Mouse (Mus musculus): ENCODE measurements around the gene Zcwpw1.

DNA sequence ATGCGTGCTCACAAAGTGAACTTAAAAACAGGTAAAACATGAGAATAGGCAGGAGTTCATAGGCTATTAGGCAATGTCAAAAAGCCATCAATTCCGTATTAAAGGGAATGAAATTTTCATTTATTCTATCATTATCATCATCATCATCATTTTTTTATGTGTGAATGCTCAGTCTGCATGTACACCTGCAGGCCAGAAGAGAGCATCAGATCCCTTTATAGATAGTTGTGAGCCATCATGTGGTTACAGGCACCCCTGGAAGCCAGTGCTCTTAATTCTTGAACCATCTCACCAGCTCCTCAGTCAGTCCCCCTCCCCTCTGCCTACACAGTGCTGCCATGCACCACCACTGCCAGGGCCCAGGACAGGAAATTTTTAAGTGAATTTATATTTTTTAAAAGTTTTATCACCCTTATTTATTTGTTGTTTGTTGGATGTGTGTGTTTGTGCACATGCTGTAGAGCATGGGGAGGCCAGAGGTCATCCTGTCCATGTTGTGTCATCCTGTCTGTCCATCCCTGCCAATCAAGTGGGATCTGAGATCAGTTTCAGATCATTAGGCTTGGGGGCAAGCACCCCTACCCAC is 1.4 kb downstream of the Zcwpw1 start:
- TF ChIP-seq EP300 (IDR thresholded peaks at IDR 0.05; ENCODE audit: low read depth in 1 of 2, low read length in 2 of 2), result no peak
- no peak for TF ChIP-seq SIN3A (IDR thresholded peaks at IDR 0.05; ENCODE audit: low read length)
- TF ChIP-seq POLR2A (IDR thresholded peaks at IDR 0.05; ENCODE audit: control insufficient read depth in 1 of 2, insufficient read depth in 1 of 2, low read depth in 1 of 2, low read length in 2 of 2, poor library complexity in 1 of 2), result no peak
- TF ChIP-seq RAD21 (IDR thresholded peaks at IDR 0.05; ENCODE audit: low read depth, low read length), result peak; percentile 2
- TF ChIP-seq CTCF (IDR thresholded peaks at IDR 0.05 in 2 of 3, conservative IDR thresholded peaks at IDR 0.05 in 1 of 3; ENCODE audit: control insufficient read depth in 1 of 3, insufficient read depth in 1 of 3, low read depth in 2 of 3, low read length in 3 of 3, poor library complexity in 1 of 3, severe bottlenecking in 1 of 3), result no peak; a peak in 1 of 6 replicates
- TF ChIP-seq POLR2AphosphoS2 (IDR thresholded peaks at IDR 0.05; ENCODE audit: low read length), result no peak
- no peak for TF ChIP-seq ZC3H11A (IDR thresholded peaks at IDR 0.05; ENCODE audit: low read depth, low read length)
- TF ChIP-seq JUND (IDR thresholded peaks at IDR 0.05; ENCODE audit: low read depth, low read length), result no peak
- TF ChIP-seq GATA1 (IDR thresholded peaks at IDR 0.05; ENCODE audit: low read depth, low read length), result no peak
- no peak for TF ChIP-seq ELF1 (IDR thresholded peaks at IDR 0.05; ENCODE audit: low read depth, low read length)
- TF ChIP-seq SMC3 (IDR thresholded peaks at IDR 0.05; ENCODE audit: low read depth, low read length), result peak; percentile 13; the same call in 1 of the 2 replicates
- no peak for TF ChIP-seq KAT2A (conservative IDR thresholded peaks at IDR 0.05; ENCODE audit: low read depth, low read length)
- no peak for TF ChIP-seq MXI1 (IDR thresholded peaks at IDR 0.05; ENCODE audit: low read depth, low read length)
